Mouse (Mus musculus) liver, embryonic 11.5 days (tissue): Measurements from ENCODE around the gene Fam222b. TPM values are rescaled to one million over a fixed set of nuclear protein-coding genes. Genes with fewer than 3 reads are reported as not detected.

Experiments used
- ATAC-seq: fragments of 200-750 bp; cut with Nextera tagmentation; replicated peaks from 2 replicates; pipeline ENCODE4 v1.8.0; 2017; ENCODE audit warnings: moderate number of reproducible peaks, mild to moderate bottlenecking, moderate TSS enrichment, moderate library complexity; ENCODE audit not compliant: low FRiP score
- DNase-seq: peaks from one replicate; pipeline ENCODE4 v3.0.0-alpha.2; 2017; ENCODE audit warnings: low spot score
- H3K27ac ChIP-seq: fragments of 300-500 bp; sonication (generic); 2 replicates; pipeline ENCODE4 v1.5.1; 2014; ENCODE audit warnings: mild to moderate bottlenecking, low read depth, low read length, control low read depth
- H3K27me3 ChIP-seq: fragments of 300-500 bp; sonication (generic); replicated peaks from 2 replicates; pipeline ENCODE4 v1.6.1; 2014; ENCODE audit warnings: low read length, mixed read lengths; ENCODE audit not compliant: control insufficient read depth, insufficient read depth
- H3K36me3 ChIP-seq: fragments of 300-500 bp; sonication (generic); 2 replicates; pipeline ENCODE4 v1.6.1; 2014; ENCODE audit warnings: mild to moderate bottlenecking, low read length, moderate library complexity, mixed read lengths; ENCODE audit not compliant: control insufficient read depth, insufficient read depth
- H3K4me1 ChIP-seq: fragments of 300-500 bp; sonication (generic); replicated peaks from 2 replicates; pipeline ENCODE4 v1.6.1; 2014; ENCODE audit warnings: low read length, mixed read lengths; ENCODE audit not compliant: control insufficient read depth, insufficient read depth
- H3K4me2 ChIP-seq: fragments of 300-500 bp; sonication (generic); 2 replicates; pipeline ENCODE4 v1.6.1; 2014; ENCODE audit warnings: mild to moderate bottlenecking, control low read depth, moderate library complexity
- H3K4me3 ChIP-seq: fragments of 300-500 bp; sonication (generic); 2 replicates; pipeline ENCODE4 v1.5.1; 2014; ENCODE audit warnings: low read depth, low read length, control low read depth
- H3K9ac ChIP-seq: fragments of 300-500 bp; sonication (generic); 2 replicates; pipeline ENCODE4 v1.6.1; 2014; ENCODE audit warnings: low read depth, low read length, control low read depth
- H3K9me3 ChIP-seq: fragments of 300-500 bp; sonication (generic); 2 replicates; pipeline ENCODE4 v1.6.1; 2016; ENCODE audit warnings: low read length, inconsistent platforms, mixed read lengths; ENCODE audit not compliant: control insufficient read depth
- WGBS: fragments of 180-500 bp; shearing (Covaris S2); extraction: QIAGEN DNeasy Blood & Tissue Kit; methylation state at CpG from one replicate; pipeline ENCODE4 v1.1.7; 2014; 5-methylcytosine and 5-hydroxymethylcytosine counted together
- polyA plus RNA-seq: library from polyadenylated mRNA; unstranded; fragments of >200 nt; fragmentation: Nextera tagmentation; extraction: Ambion mirVana; gene quantifications from 2 replicates; pipeline ENCODE4 v1.2.1, GENCODE M21; 2014

Gene Fam222b
- polyA plus RNA-seq, 1 experiment from 2014 or later = 17.3 TPM

DNA sequence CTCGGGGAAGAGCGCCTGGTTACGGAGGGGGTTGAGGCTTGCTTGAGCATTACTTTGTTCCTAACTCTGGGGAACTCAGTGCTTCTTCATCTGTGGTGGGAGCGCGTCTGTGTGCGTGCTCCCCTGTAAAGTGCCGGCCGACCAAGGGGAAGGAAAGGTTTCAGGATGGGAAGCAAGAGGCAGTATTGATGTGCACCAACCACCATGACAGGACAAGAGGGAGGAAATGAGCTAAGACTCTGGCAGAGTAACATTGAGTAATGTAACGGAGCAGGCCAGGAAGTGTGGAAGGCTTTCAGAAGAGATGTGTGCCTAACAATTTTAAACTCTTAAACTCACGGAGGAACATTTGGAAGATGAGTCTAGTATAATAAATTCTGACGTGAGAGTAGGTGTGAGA, 6.3 kb downstream of the Fam222b start:
- Histone ChIP-seq H3K4me3 (no peak overlapping the region), H3K9me3 (no peaks in the 10 kb centered on the region), H3K36me3 (no peaks in the 10 kb centered on the region), H3K9ac (peak overlapping the region; percentile 10; the same call in 1 of the 2 replicates), H3K27me3 (no peaks in the 10 kb centered on the region), H3K4me1 (peaks cover 17% of the 10 kb centered on the region), H3K4me2 (peak overlapping the region; percentile 25; the same call in 1 of the 2 replicates), H3K27ac (peak overlapping the region; percentile 59; the same call in 1 of the 2 replicates)
- no peak for DNase-seq
- WGBS = 72% methylated on average over 11 of the region's 11 CpGs
- ATAC-seq = no peak

DNA sequence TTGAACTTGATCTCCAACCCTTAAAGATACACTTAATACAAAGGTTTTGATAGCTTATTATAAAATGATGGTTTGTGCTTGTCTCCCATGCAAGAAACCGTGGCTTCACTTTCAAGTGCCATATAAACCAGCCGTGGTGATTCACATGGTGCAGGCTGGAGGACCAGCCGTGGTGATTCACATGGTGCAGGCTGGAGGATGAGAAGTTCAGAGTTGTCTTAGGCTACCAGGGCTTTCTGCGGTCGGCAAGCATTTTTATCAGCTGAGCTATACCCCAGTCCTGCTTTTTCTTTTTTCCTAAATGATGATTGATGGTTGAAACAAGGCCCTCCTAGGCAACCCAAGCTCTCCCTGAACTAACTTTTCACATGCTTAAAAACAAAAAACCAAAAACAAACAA, 7.7 kb downstream of the Fam222b start:
- H3K36me3 ChIP-seq = no peaks in the 10 kb centered on the region
- H3K27ac ChIP-seq = no peak overlapping the region
- DNase-seq (no peak), ATAC-seq (no peak)
- no peak overlapping the region for H3K9ac ChIP-seq
- no peak overlapping the region for H3K4me2 ChIP-seq
- no peaks in the 10 kb centered on the region for H3K27me3 ChIP-seq
- 65% methylated on average over 5 of the region's 5 CpGs for WGBS
- no peaks in the 10 kb centered on the region for H3K9me3 ChIP-seq
- peaks cover 6% of the 10 kb centered on the region; the same call in 1 of the 2 replicates for H3K4me1 ChIP-seq
- H3K4me3 ChIP-seq = no peak overlapping the region

DNA sequence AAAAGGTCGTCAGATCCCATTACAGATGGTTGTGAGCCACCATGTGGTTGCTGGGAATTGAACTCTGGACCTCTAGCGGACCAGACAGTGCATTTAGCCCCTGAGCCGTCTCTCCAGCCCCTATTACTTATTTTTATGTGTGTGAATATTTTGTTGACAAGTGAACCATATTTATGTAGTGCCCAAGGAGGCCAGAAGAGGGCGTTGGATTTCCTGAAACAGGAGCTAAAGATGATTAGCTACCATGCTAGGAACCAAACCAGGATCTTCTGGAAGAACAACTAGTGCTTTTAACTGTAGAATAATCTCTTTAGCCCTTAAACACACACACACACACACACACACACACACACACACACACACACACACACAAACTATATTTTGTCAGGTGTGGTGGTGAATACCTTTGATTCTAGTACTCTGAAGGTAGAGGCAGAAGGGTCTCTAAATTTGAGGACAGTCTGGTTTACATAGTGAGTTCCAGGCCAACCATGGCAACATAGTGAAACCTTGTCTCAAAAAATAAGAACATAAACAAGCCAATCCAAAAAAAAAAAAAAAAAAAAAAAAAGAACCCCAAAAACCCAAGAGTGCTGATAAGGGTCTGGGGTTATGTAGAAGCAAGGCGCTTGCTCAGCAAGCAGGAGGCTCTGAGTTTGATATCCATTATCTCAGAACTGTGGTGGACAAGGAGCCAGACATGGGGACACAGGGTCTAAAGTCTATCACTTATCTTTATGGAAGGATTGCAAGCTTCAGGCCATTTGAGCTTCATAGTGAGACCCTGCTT, 8.7 kb downstream of the Fam222b start:
- H3K36me3 ChIP-seq = no peaks in the 10 kb centered on the region
- H3K4me2 ChIP-seq = no peak overlapping the region
- DNase-seq (no peak), ATAC-seq (peak; percentile 51; the same call in 1 of the 2 replicates)
- H3K27ac ChIP-seq = no peak overlapping the region
- no peaks in the 10 kb centered on the region for H3K9me3 ChIP-seq
- no peaks in the 10 kb centered on the region for H3K27me3 ChIP-seq
- no peak overlapping the region for H3K4me3 ChIP-seq
- H3K4me1 ChIP-seq = peaks cover 4% of the 10 kb centered on the region; the same call in 1 of the 2 replicates
- no peak overlapping the region for H3K9ac ChIP-seq
- WGBS = 48% methylated on average over 5 of the region's 5 CpGs

DNA sequence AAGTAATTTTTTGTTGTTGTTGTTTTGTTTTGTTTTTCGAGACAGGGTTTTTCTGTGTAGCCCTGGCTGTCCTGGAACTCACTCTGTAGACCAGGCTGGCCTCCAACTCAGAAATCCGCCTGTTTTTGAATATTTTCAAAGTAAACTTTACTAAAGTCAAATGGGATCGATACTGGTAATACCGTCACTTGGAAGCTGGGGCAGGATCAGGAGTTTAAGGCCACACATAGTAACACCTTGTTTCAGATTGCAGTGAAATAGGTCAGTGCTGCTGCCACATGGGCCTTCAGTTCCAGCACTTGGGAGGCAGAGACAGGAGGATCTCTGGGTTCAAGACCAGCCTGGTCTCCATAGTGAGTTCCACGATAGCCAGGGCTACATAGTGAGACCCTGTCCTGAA, 10.0 kb downstream of the Fam222b start:
- Histone ChIP-seq H3K36me3 (no peaks in the 10 kb centered on the region), H3K4me3 (no peak overlapping the region), H3K27me3 (no peaks in the 10 kb centered on the region), H3K9me3 (no peaks in the 10 kb centered on the region), H3K4me2 (no peak overlapping the region), H3K9ac (no peak overlapping the region), H3K4me1 (peaks cover 4% of the 10 kb centered on the region; the same call in 1 of the 2 replicates), H3K27ac (no peak overlapping the region)
- DNase-seq (no peak), ATAC-seq (no peak)
- 92% methylated on average over 5 of the region's 5 CpGs for WGBS

DNA sequence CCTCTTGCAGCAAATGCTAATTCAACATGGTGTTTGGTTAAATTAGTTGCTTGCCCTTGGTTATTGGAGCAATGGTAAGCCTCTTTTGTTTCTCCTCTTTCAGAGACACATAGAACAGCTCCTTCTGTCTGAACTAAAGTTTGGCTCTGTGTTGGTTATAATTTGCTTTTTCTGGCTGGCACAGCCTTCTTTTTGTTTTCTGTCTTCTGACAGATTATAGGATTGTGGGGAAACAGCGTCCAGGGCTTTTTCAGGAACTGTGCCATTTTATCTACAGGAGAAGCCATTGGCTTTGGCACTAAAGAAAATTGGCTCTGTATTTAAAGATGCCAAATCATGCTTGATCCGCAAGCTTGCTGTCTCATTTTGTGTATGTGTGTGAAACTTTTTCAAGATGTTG, 19.2 kb downstream of the Fam222b start:
- H3K27ac ChIP-seq = no peak overlapping the region
- WGBS = 84% methylated on average over 2 of the region's 2 CpGs
- peaks cover 28% of the 10 kb centered on the region for H3K4me1 ChIP-seq
- H3K9ac ChIP-seq = no peak overlapping the region
- no peak overlapping the region for H3K4me2 ChIP-seq
- H3K4me3 ChIP-seq = no peak overlapping the region
- ATAC-seq (no peak), DNase-seq (no peak)
- no peaks in the 10 kb centered on the region for H3K36me3 ChIP-seq
- no peaks in the 10 kb centered on the region for H3K27me3 ChIP-seq
- H3K9me3 ChIP-seq = no peaks in the 10 kb centered on the region

DNA sequence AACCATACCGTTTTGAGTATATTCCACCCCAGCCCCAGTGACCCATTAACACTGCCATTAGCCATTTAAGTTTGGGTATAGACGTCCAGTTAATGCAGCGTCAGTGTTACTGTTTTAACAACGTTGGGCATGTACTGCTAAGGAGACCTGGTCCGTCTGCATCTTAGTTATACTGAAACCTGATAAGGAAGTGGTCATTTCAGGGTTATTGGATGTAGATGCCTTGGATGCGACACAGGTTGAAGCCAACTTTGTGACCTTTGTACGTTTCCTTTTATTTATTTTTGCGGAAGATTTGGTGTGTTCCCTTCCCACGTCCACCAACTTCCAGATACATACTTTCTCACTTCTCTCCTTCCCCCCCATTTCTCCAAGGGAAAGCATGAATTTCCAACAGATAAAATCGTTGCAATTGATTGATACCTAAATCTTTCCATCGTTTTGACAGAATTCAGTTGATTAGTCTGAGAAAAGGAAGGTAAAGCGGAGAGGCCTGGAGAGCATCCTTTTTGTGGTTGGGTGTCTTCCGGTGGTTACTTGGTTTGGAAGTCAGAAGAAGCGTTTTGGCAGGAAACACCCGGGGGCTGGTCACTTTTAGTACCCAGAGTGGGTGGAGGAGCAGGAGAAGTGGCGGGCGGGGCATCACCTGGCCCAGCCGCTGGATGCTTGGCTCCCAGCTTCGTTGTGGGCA, 20.4 kb downstream of the Fam222b start:
- Histone ChIP-seq H3K4me1 (peaks cover 35% of the 10 kb centered on the region), H3K4me3 (peak overlapping the region; percentile 79)
- 9% methylated on average over 19 of the region's 19 CpGs for WGBS

DNA sequence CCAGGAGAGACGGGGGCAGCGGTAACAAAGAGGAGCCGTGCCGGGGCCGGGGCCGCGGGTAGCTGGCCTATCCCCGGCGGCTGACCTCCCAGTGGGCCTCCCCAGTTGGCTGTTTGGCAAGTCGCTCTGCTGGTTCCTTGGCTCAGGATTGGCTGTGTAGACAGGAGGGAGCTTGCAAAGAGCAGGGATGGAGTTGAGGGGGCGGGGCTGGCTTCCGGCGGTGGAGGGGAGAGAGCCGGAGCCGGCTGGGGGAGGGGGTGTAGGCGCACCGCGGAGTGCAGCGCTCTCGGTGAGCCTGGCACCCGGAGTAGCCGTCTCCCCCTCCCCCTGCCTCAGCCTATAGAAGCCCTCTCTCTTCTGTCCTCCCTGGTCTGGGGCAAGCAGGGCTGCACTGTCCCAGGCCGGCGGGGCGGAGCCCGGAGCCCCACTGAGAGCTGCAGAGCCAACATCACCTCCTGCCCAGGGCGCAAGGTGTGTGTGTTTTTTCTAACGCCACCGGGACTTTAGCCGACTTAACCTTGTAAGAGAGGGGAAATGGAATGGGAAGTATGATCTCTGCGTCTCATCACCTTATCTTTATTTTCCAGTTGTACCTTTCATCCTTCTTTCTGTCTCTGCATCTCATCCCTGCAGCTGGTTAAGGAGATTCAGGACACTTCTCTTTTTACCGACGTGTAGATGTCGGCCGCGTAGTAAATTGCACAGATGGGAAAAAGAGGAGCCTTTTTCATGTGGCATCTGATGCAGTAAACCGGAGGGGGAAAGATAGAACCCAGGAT, 21.1 kb downstream of the Fam222b start:
- Histone ChIP-seq H3K9ac (peak overlapping the region; percentile 74), H3K4me1 (peaks cover 40% of the 10 kb centered on the region), H3K27me3 (no peaks in the 10 kb centered on the region), H3K4me3 (peak overlapping the region; percentile 79), H3K9me3 (no peaks in the 10 kb centered on the region), H3K4me2 (peak overlapping the region; percentile 91), H3K36me3 (no peaks in the 10 kb centered on the region), H3K27ac (peak overlapping the region; percentile 85)
- under 1% methylated on average over 34 of the region's 37 CpGs for WGBS
- DNase-seq (peak; percentile 93), ATAC-seq (peak; percentile 99)

More for the DNA sequence above, 20.4 kb downstream of the Fam222b start:
- Histone ChIP-seq H3K36me3 (no peaks in the 10 kb centered on the region), H3K27ac (peak overlapping the region; percentile 85), H3K27me3 (no peaks in the 10 kb centered on the region), H3K9me3 (no peaks in the 10 kb centered on the region), H3K4me2 (peak overlapping the region; percentile 91), H3K9ac (peak overlapping the region; percentile 74)
- DNase-seq (no peak), ATAC-seq (no peak)

DNA sequence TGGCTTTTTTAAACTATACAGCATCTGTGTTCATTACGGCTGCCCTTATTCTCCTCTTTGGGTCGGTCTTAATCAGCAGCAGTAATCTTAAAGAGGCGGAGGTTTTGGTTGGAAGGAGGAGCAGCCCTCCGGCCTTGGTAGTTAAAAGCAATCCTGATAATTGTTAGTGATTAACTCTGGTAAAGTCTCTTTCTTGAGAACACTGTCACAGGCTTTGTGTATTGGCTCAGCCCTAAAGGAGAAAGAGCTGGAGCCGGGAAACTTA, 21.6 kb downstream of the Fam222b start:
- Histone ChIP-seq H3K4me1 (peaks cover 45% of the 10 kb centered on the region), H3K27me3 (no peaks in the 10 kb centered on the region), H3K9ac (peak overlapping the region; percentile 74), H3K9me3 (no peaks in the 10 kb centered on the region), H3K36me3 (no peaks in the 10 kb centered on the region), H3K27ac (peak overlapping the region; percentile 85), H3K4me3 (peak overlapping the region; percentile 79), H3K4me2 (peak overlapping the region; percentile 91)
- 5% methylated on average over 5 of the region's 5 CpGs for WGBS
- DNase-seq (no peak), ATAC-seq (no peak)
